Mouse (Mus musculus) testis, adult 2 months (tissue): ENCODE results near the gene Retreg1. TPM values are rescaled to one million over a fixed set of nuclear protein-coding genes. Genes with fewer than 3 reads are reported as not detected.
"Not testable (repeated sequence)": the region's sequence is repeated elsewhere in the genome, so short reads cannot be mapped to it uniquely, and the experiment has no call there.

Experiments
- H3K27ac ChIP-seq: fragments of 200-500 bp; 2 replicates; pipeline ENCODE4 v1.5.1; 2012; ENCODE audit warnings: low read depth, low read length; ENCODE audit not compliant: control insufficient read depth, insufficient read depth
- H3K27me3 ChIP-seq: fragments of 200-500 bp; 2 replicates; pipeline ENCODE4 v1.6.1; 2012; ENCODE audit warnings: mild to moderate bottlenecking, low read length, moderate library complexity; ENCODE audit not compliant: control insufficient read depth, insufficient read depth
- H3K36me3 ChIP-seq: fragments of 200-500 bp; 2 replicates; pipeline ENCODE4 v1.6.1; 2012; ENCODE audit warnings: mild to moderate bottlenecking, low read length; ENCODE audit not compliant: control insufficient read depth, insufficient read depth
- H3K4me1 ChIP-seq: fragments of 200-500 bp; 2 replicates; pipeline ENCODE4 v1.6.1; 2012; ENCODE audit warnings: low read length; ENCODE audit not compliant: control insufficient read depth, insufficient read depth
- H3K4me3 ChIP-seq: fragments of 200-500 bp; 2 replicates; pipeline ENCODE4 v1.5.1; 2012; ENCODE audit warnings: low read depth, mild to moderate bottlenecking, low read length, moderate library complexity, mixed read lengths; ENCODE audit not compliant: control insufficient read depth
- CTCF ChIP-seq: fragments of 200-500 bp; IDR thresholded peaks from 2 replicates; pipeline ENCODE4 v1.5.1; 2012; ENCODE audit warnings: low read depth, mild to moderate bottlenecking, inconsistent platforms, low read length, moderate library complexity; ENCODE audit not compliant: control insufficient read depth, insufficient read depth, insufficient replicate concordance
- POLR2A ChIP-seq: fragments of 200-500 bp; IDR thresholded peaks from 2 replicates; pipeline ENCODE4 v1.6.1; 2012; ENCODE audit warnings: low read depth, mild to moderate bottlenecking, inconsistent platforms, low read length, moderate library complexity; ENCODE audit not compliant: control insufficient read depth
- polyA plus RNA-seq: library from polyadenylated mRNA; depleted of rRNA; stranded (reverse); fragments of >200 nt; gene quantifications from 2 replicates; pipeline ENCODE4 v1.2.3, GENCODE M21; 2012

Gene Retreg1
- polyA plus RNA-seq, 1 experiment, result 46.1 TPM

DNA sequence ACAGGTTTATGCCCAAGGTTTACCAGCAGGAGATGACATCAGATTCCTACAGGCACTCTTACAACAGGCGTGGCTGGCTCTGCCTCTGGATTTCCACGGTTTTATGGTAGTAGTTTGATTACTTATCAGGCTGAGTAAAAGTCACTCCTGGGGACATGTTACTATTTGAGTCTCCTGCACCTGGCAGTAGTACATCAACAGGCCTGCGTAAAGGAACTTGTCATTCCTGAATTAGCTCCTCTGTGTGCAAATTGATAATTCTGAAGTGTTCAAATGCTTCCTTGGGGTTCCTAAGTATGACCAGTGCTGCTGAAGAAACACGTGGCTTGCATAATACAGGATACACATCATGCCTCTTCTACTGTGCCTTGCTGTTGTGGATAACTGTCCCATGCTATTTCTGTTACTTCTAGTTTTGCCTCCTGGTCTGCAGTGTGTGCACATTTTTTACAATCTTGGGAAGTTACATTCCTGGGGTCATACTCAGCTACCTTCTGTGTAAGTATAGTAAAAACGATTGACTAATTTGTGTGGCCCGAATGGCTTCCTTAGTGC, 123.3 kb downstream of the Retreg1 start:
- Histone ChIP-seq H3K27me3 (no peaks in the 10 kb centered on the region), H3K4me1 (no peaks in the 10 kb centered on the region), H3K36me3 (no peaks in the 10 kb centered on the region), H3K4me3 (no peak overlapping the region), H3K27ac (no peak overlapping the region)
- no peak for TF ChIP-seq CTCF
- no peak for TF ChIP-seq POLR2A

DNA sequence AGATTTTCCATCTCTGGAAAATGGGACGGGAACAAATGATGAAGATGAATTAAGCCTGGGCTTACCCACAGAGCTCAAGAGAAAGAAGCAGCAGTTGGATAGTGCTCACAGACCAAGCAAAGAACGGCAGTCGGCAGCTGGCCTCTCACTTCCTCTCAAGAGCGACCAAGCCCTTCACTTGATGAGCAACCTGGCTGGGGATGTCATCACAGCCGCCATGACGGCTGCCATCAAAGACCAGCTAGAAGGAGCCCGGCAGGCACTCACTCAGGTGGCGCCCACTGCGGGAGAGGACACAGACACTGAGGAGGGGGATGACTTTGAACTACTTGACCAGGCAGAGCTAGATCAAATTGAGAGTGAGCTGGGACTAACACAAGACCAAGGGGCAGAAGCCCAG, 128.6 kb downstream of the Retreg1 start:
- H3K4me3 ChIP-seq, result no peak overlapping the region
- H3K27me3 ChIP-seq, result no peaks in the 10 kb centered on the region
- H3K36me3 ChIP-seq, result no peaks in the 10 kb centered on the region
- H3K27ac ChIP-seq, result no peak overlapping the region
- H3K4me1 ChIP-seq, result no peaks in the 10 kb centered on the region
- TF ChIP-seq POLR2A, result no peak
- TF ChIP-seq CTCF, result no peak

DNA sequence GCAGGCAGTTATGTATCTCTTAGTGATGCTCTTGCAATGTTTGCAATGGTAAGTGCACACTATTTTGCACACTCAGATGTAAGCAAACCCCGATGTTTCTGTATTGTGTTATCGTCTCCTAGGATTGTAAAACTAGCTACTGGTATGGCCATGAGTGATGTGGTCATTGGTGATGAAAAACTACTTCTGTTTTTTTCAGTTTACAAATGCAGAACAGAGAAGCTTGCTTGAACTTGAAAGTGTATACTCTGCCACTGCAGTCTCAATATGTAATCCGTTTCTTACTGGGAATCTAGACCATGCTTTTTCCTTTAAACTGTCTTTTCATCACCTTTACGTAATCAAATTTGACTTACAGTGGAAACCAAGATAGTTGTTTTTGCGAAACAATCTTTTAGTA, 129.8 kb downstream of the Retreg1 start:
- no peaks in the 10 kb centered on the region for H3K4me1 ChIP-seq
- no peak overlapping the region for H3K4me3 ChIP-seq
- H3K27me3 ChIP-seq, result no peaks in the 10 kb centered on the region
- no peaks in the 10 kb centered on the region for H3K36me3 ChIP-seq
- TF ChIP-seq POLR2A (no peak), CTCF (no peak)
- H3K27ac ChIP-seq, result no peak overlapping the region

DNA sequence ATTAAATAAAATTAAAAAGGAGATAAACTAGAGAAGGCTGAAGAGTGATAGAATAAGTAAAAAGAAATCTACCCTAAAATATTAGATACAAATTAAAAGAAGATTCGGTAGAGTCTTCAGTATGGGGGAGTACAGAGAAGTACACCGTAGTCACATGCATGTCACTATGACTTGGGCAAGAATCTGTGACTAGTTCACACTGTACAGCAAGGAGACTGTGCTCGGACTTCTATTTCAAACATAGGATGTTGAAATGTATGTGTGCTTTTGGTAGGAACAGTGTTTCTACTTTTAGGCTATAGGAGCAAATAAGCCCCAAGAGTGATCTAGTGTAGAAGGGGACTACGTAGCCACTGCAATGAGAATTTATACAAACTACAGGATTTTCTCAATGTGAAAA, 131.4 kb downstream of the Retreg1 start:
- no peak overlapping the region for H3K4me3 ChIP-seq
- no peak for TF ChIP-seq CTCF
- no peak for TF ChIP-seq POLR2A
- H3K4me1 ChIP-seq, result no peaks in the 10 kb centered on the region
- H3K27ac ChIP-seq, result no peak overlapping the region
- no peaks in the 10 kb centered on the region for H3K36me3 ChIP-seq
- H3K27me3 ChIP-seq, result no peaks in the 10 kb centered on the region

DNA sequence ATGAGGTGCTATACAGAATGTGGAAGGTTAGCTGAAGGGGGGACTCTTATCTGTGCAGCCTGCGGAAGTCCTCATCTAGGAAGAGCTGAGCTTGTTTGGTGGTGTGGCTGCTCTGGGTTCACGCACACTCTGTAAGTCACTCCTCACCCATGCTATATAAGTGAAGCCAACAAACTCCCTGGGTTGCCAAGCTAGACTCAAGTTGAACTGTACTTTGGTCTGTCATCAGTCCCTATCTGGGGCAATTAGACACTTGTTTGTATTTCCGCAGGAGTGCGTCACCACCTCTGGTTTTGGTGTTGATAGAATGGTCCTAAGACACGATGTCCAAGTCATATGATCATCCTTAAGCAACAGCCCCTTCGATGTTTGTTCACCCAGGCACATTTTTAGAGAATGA, 132.8 kb downstream of the Retreg1 start:
- Histone ChIP-seq H3K4me3 (no peak overlapping the region), H3K36me3 (no peaks in the 10 kb centered on the region), H3K4me1 (no peaks in the 10 kb centered on the region), H3K27me3 (no peaks in the 10 kb centered on the region), H3K27ac (no peak overlapping the region)
- no peak for TF ChIP-seq CTCF
- TF ChIP-seq POLR2A, result no peak

DNA sequence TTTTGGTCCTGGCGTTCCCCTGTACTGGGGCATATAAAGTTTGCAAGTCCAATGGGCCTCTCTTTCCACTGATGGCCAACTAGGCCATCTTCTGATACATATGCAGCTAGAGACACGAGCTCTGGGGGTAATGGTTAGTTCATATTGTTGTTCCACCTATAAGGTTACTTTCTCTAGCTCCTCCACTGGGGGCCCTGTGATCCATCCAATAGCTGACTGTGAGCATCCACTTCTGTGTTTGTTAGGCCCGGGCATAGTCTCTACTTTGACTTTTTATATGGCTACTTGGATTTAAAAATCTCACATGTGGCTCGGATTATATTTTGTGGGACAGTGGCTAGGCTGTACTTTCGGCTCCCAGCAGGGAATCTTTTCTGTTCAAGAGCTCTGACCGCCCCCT, 140.6 kb downstream of the Retreg1 start:
- Histone ChIP-seq H3K27ac (peak overlapping the region; percentile 88), H3K4me3 (peak overlapping the region; percentile 93)
- H3K36me3 ChIP-seq, H3K4me1 ChIP-seq, H3K27me3 ChIP-seq: not testable (repeated sequence)

DNA sequence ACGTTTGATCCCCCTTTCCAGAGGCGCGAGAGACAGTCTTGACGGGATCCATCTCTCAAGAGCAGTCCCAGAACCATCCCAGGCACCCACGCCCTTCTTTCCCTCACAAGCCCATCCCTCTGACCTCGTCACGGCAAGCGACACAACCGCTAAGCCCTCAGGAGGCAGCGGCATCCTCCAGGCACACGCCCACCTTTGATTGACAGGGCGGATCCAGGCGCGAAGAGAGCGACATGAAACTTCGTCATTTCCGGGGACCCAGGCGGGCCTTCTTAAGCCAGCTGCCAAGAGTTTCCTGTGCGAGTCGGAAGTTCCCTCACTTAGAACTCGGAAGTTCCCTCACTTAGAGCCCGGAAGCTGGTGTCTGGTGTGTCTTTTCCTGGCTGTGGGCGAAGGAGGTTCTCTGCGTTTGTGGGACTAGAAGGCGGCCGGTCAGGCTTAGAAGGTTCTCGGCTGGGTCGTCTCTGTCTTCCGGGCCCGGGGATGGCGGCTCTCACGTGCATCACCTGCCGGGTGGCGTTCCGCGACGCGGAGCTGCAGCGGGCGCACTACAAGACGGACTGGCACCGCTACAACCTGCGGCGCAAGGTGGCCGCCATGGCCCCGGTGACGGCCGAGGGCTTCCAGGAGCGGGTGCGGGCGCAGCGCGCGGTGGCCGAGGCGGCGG, 141.2 kb downstream of the Retreg1 start, which contains the start of gene Zfp622:
Gene Zfp622, plus strand, starts transcription at position 300 of the 667 bp plus-strand sequence.
- Histone ChIP-seq H3K36me3 (no peaks in the 10 kb centered on the region), H3K27ac (peak within 1 kb of the TSS; percentile 88), H3K4me1 (peaks cover 6% of the 10 kb centered on the region), H3K4me3 (peak within 1 kb of the TSS; percentile 93), H3K27me3 (no peaks in the 10 kb centered on the region)
- TF ChIP-seq CTCF (no peak), POLR2A (peak; percentile 83)
